Mouse (Mus musculus) midbrain, embryonic 15.5 days (tissue): ENCODE data around the gene Ywhag. TPM values are rescaled to one million over a fixed set of nuclear protein-coding genes. Genes with fewer than 3 reads are reported as not detected.
A peak's percentile ranks its signal among the peaks of the same experiment; 100 is the strongest.

Experiments used
- ATAC-seq: fragments of 200-750 bp; cut with Nextera tagmentation; replicated peaks from 2 replicates; pipeline ENCODE4 v1.8.0; 2017; ENCODE audit warnings: moderate TSS enrichment
- H3K27ac ChIP-seq: fragments of 300-500 bp; sonication (generic); 2 replicates; pipeline ENCODE4 v1.5.1; 2015; ENCODE audit warnings: mild to moderate bottlenecking, inconsistent platforms
- H3K27me3 ChIP-seq: fragments of 300-500 bp; sonication (generic); replicated peaks from 2 replicates; pipeline ENCODE4 v1.6.1; 2015; ENCODE audit warnings: inconsistent platforms
- H3K36me3 ChIP-seq: fragments of 300-500 bp; sonication (generic); replicated peaks from 2 replicates; pipeline ENCODE4 v1.6.1; 2015; ENCODE audit warnings: inconsistent platforms
- H3K4me1 ChIP-seq: fragments of 300-500 bp; sonication (generic); 2 replicates; pipeline ENCODE4 v1.6.1; 2015; ENCODE audit warnings: inconsistent platforms
- H3K4me2 ChIP-seq: fragments of 300-500 bp; sonication (generic); 2 replicates; pipeline ENCODE4 v1.6.1; 2015; ENCODE audit warnings: inconsistent platforms, mild to moderate bottlenecking, moderate library complexity
- H3K4me3 ChIP-seq: fragments of 300-500 bp; sonication (generic); 2 replicates; pipeline ENCODE4 v1.5.1; 2015; ENCODE audit warnings: mild to moderate bottlenecking, inconsistent platforms
- H3K9ac ChIP-seq: fragments of 300-500 bp; sonication (generic); 2 replicates; pipeline ENCODE4 v1.6.1; 2015; ENCODE audit warnings: mild to moderate bottlenecking, inconsistent platforms
- H3K9me3 ChIP-seq: fragments of 300-500 bp; sonication (generic); 2 replicates; pipeline ENCODE4 v1.6.1; 2016; ENCODE audit warnings: inconsistent platforms
- WGBS: fragments of 180-500 bp; shearing (Covaris S2); methylation state at CpG from one replicate; pipeline ENCODE4 v1.1.7; 2015; ENCODE audit warnings: mixed read lengths; 5-methylcytosine and 5-hydroxymethylcytosine counted together
- polyA plus RNA-seq: library from polyadenylated mRNA; unstranded; fragments of >200 nt; fragmentation: Nextera tagmentation; extraction: Ambion mirVana; gene quantifications from 2 replicates; pipeline ENCODE4 v1.2.1, GENCODE M21; 2015

Gene Ywhag
- polyA plus RNA-seq, 1 experiment from 2014 or later: 866 TPM

DNA sequence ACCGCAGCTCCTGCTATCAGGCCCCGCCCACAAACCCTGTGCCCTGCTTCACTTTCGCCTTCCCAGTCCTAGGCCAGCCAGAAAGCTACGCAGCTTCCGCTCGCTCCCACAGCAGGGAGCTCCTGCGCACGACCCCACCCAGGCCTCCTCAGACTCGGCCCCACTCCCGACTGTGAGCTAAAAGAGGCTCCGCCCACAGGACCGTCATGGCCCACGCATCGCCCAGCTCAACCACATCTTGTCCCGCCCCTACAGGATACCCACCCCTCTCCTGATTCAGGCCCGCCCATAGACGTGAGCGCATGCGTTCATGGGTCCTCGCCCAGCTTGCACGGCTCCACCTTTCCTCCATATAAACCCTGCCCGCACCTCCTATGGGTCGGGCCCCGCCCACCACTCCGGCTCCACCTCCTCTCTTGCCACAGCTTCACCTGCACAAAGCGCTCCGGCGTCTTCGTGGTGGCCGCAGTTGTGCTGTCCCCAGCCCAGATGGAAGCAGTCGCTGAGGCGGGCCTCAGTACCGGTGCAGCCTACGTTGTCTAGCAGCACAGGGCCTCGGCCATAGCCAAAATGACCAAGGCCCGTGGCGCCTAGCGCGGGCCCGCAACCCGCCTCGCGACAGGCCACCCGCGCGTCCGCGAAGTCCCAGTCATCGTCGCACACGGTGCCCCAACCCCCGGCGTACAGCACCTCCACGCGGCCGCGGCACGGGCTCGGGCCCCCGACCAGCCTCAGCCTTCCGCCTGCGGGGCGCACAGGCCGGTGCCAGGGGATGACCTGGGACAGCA lies 28.3 kb upstream of the Ywhag start:
- ATAC-seq: peak; percentile 97
- under 1% methylated on average over 60 of the region's 64 CpGs for WGBS

DNA sequence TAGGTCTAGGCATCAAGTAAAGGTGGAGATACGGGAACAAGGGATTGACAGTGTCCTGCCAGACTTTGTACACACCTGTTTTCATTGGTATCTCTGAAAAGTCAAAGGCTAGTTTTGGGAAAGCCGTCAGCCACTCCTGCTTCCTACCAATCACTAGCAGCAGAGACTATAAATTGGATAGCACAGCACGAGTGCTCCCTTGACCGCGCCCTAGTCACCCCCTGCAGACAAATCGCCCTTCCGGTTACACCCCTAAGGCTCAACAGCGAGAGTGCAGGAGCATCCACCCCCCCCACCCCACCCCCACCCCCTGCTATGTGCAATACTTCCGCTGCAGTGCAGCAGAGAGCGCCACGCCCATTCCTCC lies 27.7 kb upstream of the Ywhag start:
- no peaks in the 10 kb centered on the region for H3K36me3 ChIP-seq
- no peak; the same call in 1 of the 2 replicates for ATAC-seq

More for the DNA sequence above, 28.3 kb upstream of the Ywhag start:
- Histone ChIP-seq H3K36me3 (no peaks in the 10 kb centered on the region), H3K4me2 (peak overlapping the region; percentile 80), H3K4me1 (peaks cover 19% of the 10 kb centered on the region; the same call in 1 of the 2 replicates), H3K9ac (peak overlapping the region; percentile 82), H3K27me3 (no peaks in the 10 kb centered on the region), H3K27ac (peak overlapping the region; percentile 97), H3K9me3 (no peaks in the 10 kb centered on the region), H3K4me3 (peak overlapping the region; percentile 56)

DNA sequence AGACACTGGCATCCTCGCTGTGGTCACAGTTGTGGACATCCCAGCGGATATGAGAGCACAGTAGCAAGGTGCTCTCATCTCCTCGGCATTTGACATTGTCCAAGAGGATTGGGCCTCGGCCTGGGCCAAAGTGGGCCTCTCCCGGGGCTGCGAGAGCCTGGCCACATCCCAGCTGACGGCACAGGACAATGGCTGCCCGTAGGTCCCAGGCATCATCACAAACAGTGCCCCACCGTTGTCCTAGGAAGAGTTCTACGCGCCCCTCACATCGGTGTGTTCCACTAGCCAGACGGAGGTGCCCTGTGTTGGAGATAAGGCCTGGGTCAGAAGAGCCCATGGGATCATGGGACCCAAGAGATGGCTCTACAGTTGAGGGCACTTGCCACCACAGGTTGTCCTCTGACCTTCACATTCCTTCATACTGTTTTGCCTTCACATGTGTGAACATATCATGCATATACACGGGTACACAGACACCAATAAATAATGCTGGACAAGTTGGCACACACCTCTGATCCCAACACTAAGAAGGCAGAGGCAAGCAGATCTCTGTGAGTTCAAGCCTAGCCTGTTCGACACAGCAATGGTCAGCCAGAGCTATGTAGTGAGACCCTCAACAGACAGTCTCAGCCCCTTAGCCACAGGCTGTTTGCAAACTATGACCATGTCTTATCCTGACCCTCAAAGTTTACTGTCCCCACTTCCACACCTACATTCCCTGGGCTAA lies 26.7 kb upstream of the Ywhag start:
- WGBS: 97% methylated on average over 15 of the region's 15 CpGs
- Histone ChIP-seq H3K4me3 (no peak overlapping the region), H3K4me1 (peaks cover 24% of the 10 kb centered on the region), H3K4me2 (peak overlapping the region; percentile 80), H3K9me3 (no peaks in the 10 kb centered on the region), H3K9ac (no peak overlapping the region), H3K27me3 (no peaks in the 10 kb centered on the region), H3K27ac (peak overlapping the region; percentile 97; the same call in 1 of the 2 replicates), H3K36me3 (no peaks in the 10 kb centered on the region)
- no peak for ATAC-seq

More for the DNA sequence above, 27.7 kb upstream of the Ywhag start:
- peak overlapping the region; percentile 80 for H3K4me2 ChIP-seq
- peak overlapping the region; percentile 56 for H3K4me3 ChIP-seq
- peak overlapping the region; percentile 36; the same call in 1 of the 2 replicates for H3K9ac ChIP-seq
- under 1% methylated on average over 11 of the region's 11 CpGs for WGBS
- H3K9me3 ChIP-seq: no peaks in the 10 kb centered on the region
- H3K27ac ChIP-seq: peak overlapping the region; percentile 97
- no peaks in the 10 kb centered on the region for H3K27me3 ChIP-seq
- peaks cover 21% of the 10 kb centered on the region for H3K4me1 ChIP-seq

DNA sequence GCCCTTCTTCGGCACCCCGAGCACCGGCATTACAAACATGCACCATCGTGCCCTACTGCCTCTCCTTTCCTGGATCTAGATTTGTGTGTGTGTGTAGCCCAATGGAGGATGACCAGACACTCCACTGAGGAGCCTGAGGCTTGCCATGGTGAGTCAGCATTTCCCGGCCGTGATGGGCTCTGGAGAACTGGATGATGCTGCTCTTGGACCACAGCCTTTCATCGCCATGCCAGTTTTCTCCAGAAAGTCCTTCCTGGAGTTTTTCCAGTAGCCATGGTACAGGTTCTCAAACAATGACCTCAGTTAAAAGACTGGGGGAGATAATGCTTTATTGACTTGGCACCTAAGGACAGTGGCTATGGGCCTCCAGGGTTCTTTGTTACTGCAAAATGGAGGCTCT lies 25.5 kb upstream of the Ywhag start:
- WGBS: 89% methylated on average over 7 of the region's 7 CpGs
- no peaks in the 10 kb centered on the region for H3K9me3 ChIP-seq
- no peak overlapping the region for H3K27ac ChIP-seq
- H3K9ac ChIP-seq: no peak overlapping the region
- ATAC-seq: no peak
- H3K27me3 ChIP-seq: no peaks in the 10 kb centered on the region
- H3K4me3 ChIP-seq: no peak overlapping the region
- H3K4me1 ChIP-seq: peaks cover 19% of the 10 kb centered on the region
- no peaks in the 10 kb centered on the region for H3K36me3 ChIP-seq
- no peak overlapping the region for H3K4me2 ChIP-seq

DNA sequence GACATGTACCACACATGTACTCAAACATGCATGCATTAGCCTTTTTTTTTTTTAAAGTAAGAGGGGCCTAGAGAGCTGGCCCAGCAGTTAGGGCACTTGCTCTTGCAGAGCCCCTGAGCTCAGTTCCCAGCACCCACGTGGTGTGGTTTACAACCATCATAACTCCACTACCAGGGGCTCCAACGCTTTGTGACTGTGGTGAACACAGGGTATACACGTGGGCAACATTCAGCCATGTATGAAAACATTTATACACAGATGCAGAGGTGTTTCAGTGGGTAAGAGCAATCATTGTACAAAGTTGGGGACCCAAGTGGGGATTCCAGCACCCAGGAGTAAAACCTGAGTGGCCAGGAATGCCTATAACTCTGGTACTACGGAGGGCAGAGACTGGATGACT lies 24.0 kb upstream of the Ywhag start:
- ATAC-seq: no peak
- H3K27me3 ChIP-seq: no peaks in the 10 kb centered on the region
- 0 out of 2 replicates have a peak overlapping the region, but pooled peaks have one; percentile 40 for H3K4me3 ChIP-seq
- WGBS: 93% methylated on average over 4 of the region's 4 CpGs
- peaks cover 19% of the 10 kb centered on the region for H3K4me1 ChIP-seq
- H3K9me3 ChIP-seq: no peaks in the 10 kb centered on the region
- H3K9ac ChIP-seq: no peak overlapping the region
- H3K27ac ChIP-seq: peak overlapping the region; percentile 81
- no peaks in the 10 kb centered on the region for H3K36me3 ChIP-seq
- peak overlapping the region; percentile 51 for H3K4me2 ChIP-seq

DNA sequence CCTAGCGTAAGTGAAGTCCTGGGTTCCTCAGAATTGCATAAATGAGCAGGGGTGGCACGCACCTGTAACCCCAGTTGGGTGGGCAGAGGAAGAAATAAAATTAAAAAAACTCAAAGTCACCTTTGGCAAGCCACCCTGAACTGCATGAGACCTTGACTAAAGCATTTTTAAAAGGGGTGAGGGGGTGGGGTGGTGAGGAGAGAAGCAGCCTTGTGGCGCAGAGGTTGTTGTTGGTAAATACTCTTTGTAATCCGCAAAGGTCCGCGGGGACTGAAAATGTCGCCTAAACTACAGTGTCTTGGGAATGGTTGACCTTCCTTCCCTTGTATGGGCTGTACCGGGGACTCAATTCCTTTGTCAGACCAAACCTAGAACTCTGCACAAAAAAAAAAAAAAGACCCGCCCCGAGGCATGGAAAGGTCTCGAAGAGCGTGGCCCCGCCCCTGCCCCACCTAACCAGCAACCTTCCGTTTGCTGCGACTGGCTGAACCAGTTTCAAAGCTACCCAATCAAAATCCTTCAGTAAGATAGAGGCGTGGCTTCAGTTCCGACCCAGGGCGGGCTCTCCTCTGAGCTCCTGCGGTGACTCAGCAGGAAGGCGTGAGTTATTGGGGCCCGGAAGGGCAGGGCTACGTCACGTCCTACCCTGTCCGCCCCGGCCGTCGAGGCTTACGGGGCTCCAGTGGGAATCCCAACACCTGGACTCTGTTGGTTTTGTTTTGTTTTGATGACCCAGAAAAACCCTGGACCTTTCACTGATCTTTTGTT lies 23.0 kb upstream of the Ywhag start:
- peak; percentile 75 for ATAC-seq
- H3K9ac ChIP-seq: peak overlapping the region; percentile 19; the same call in 1 of the 2 replicates

DNA sequence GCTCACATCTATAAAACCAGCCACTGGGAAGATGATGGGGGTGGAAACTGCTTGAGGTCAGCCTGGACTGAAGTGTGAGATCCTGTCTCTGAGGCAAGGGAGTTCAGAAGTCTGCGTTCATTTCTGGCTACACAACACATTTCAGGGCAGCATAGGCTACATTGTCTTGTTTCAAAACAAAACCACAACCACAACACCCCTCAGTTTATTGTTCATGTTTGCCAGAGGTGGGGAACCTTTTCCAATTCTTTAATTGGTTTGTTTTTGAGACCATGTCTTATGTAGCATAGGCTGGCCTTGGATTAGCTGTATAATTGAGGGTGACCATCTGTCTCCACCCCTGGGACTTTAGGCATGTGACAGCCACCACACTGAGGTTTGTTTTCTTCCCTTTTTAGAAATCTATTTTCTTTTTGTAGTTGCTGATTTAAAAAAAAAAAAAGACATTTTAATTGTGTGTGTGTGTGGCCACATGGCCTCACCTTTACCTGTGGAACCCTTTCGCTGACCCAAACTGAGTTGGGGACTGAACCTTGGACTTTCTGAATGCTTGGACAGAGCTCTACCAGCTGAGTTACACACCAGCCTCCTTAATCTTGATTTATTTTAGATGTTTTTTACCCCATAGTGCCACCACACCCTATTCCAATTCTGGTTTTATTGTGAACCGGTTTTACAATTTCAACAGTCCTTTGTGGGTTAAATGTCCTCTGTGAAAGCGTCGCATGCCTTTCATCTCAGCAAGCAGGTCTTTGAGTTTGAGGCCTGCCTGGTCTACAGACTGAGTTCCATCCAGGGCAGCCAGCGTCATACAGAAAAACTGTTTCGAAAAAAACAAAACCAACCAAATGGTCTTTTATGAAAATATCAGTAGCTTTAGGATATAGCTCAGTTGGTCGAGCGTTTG lies 22.1 kb upstream of the Ywhag start:
- Histone ChIP-seq H3K36me3 (no peaks in the 10 kb centered on the region), H3K4me1 (peaks cover 10% of the 10 kb centered on the region), H3K9ac (no peak overlapping the region), H3K27me3 (no peaks in the 10 kb centered on the region), H3K4me2 (peak overlapping the region; percentile 51), H3K4me3 (peak overlapping the region; percentile 40), H3K27ac (peak overlapping the region; percentile 81), H3K9me3 (no peaks in the 10 kb centered on the region)
- WGBS: 79% methylated on average over 9 of the region's 9 CpGs
- ATAC-seq: no peak

More for the DNA sequence above, 23.0 kb upstream of the Ywhag start:
- Histone ChIP-seq H3K27me3 (no peaks in the 10 kb centered on the region), H3K36me3 (no peaks in the 10 kb centered on the region), H3K4me3 (peak overlapping the region; percentile 40), H3K27ac (peak overlapping the region; percentile 81), H3K4me2 (peak overlapping the region; percentile 51), H3K4me1 (peaks cover 15% of the 10 kb centered on the region), H3K9me3 (no peaks in the 10 kb centered on the region)
- WGBS: 7% methylated on average over 28 of the region's 28 CpGs

DNA sequence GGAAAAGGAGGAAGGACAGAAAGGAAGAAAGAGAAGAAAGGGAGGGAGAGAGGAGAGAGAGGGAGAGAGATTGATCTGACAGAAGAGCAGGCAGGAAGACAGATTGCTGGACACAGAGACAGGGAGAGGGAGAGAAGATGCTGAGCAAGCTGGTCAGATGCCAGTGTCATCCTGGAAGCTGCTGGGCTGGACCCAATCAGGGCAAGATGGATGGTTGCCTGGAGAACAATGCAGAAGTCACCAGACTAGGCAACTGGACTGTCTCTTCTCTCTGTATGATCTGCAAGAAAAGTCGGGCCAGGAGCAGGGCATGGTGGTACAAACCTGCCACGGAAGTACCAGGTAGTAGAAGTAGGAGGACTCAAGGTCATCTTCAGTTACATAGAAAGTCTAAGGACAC lies 18.4 kb upstream of the Ywhag start:
- Histone ChIP-seq H3K9ac (no peak overlapping the region), H3K4me1 (peaks cover 6% of the 10 kb centered on the region), H3K27me3 (no peaks in the 10 kb centered on the region), H3K27ac (no peak overlapping the region), H3K4me3 (no peak overlapping the region), H3K4me2 (no peak overlapping the region), H3K9me3 (no peaks in the 10 kb centered on the region), H3K36me3 (no peaks in the 10 kb centered on the region)
- no peak for ATAC-seq
- 100% methylated on average over 2 of the region's 2 CpGs for WGBS

DNA sequence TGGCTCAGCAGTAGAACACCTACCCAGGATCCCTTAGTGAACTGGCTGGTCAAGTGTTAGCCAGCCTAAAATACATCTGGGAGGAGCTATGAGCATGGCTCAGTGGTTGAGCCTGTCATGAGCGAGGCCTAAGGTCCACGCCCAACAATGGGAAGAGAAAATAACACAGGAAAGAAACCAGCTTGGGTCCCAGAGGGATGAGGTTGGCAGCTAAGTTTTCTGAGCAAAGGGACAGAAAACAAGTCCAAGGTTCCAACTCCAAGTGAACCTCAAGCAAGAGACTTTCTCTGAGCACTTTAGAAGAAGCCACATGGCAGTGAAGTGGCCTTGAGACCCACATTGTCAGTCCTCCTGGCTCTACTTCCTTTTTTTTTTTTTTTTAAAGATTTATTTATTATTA lies 17.2 kb upstream of the Ywhag start:
- Histone ChIP-seq H3K4me1 (no peaks in the 10 kb centered on the region; the same call in 1 of the 2 replicates), H3K27ac (no peak overlapping the region), H3K4me2 (no peak overlapping the region), H3K9me3 (no peaks in the 10 kb centered on the region), H3K36me3 (no peaks in the 10 kb centered on the region), H3K4me3 (no peak overlapping the region), H3K27me3 (no peaks in the 10 kb centered on the region), H3K9ac (no peak overlapping the region)
- 91% methylated on average over 2 of the region's 2 CpGs for WGBS
- ATAC-seq: no peak

DNA sequence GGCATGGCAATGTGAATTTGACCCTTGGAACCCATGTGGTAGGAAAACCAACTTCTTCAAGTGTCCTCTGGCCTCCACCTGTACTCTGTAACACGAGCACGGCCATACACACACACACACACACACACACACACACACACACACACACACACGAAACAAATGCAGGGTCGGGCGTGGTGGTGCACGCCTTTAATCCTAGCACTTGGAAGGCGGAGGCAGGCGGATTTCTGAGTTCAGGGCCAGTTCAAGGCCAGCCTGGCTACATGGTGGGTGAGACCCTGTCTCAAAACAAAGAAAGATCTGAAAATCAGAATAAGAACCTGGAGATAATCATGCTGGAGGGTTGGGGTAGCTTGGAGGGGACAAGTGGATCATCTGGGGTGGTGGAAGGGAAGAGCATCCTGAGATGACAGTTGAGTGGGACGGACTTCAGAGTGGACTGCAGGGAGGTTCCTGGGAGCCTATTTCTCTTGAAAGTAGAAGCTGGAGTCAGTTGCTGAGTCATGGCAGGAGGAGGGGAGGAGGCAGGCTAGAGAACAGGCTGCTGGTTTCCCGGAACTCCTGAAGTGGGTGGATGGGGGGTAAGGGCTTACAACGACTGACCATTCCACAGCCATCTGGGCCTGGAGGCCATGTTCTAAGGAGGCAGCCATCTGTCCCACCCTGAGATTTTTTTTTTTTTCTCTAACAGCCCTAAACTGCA lies 16.4 kb upstream of the Ywhag start:
- no peaks in the 10 kb centered on the region for H3K9me3 ChIP-seq
- WGBS: 89% methylated on average over 11 of the region's 11 CpGs
- no peak for ATAC-seq
- H3K27me3 ChIP-seq: no peaks in the 10 kb centered on the region
- H3K9ac ChIP-seq: no peak overlapping the region
- no peak overlapping the region for H3K4me2 ChIP-seq
- H3K27ac ChIP-seq: no peak overlapping the region
- H3K36me3 ChIP-seq: no peaks in the 10 kb centered on the region
- H3K4me3 ChIP-seq: no peak overlapping the region
- H3K4me1 ChIP-seq: no peaks in the 10 kb centered on the region; the same call in 1 of the 2 replicates

DNA sequence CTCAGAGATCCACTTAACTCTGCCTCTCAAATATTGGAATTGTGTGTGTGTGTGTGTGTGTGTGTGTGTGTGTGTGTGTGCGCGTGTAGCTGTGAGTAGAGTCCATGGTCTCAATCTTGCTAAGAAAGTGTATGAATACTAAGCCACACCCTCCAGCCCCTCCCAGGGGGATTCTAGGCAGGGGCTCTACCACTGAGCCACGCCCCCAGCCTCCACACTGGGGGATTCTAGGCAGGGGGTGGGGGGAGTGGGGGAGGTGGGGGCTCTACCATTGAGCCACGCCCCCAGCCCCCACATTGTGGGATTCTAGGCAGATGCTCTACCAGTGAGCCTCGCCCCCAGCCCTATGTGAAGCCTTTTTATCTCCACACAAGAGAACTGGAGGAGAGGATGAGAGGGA lies 12.2 kb upstream of the Ywhag start:
- ATAC-seq: no peak

More for the DNA sequence above, 12.2 kb upstream of the Ywhag start:
- WGBS: 79% methylated on average over 4 of the region's 5 CpGs
- Histone ChIP-seq H3K9me3 (no peaks in the 10 kb centered on the region), H3K9ac (no peak overlapping the region), H3K4me1 (no peaks in the 10 kb centered on the region; the same call in 1 of the 2 replicates), H3K27me3 (no peaks in the 10 kb centered on the region), H3K4me2 (no peak overlapping the region), H3K4me3 (no peak overlapping the region), H3K27ac (no peak overlapping the region), H3K36me3 (no peaks in the 10 kb centered on the region)
